Mouse (Mus musculus) CD4-positive naive resting alpha-beta T cell, adult 57 days (primary cell): ENCODE results near the gene Wdr70. TPM values are rescaled to one million over a fixed set of nuclear protein-coding genes. Genes with fewer than 3 reads are reported as not detected.

Experiments
- total RNA-seq: library from RNA; stranded (reverse); gene quantifications from one replicate; pipeline ENCODE4 v1.2.4, GENCODE M21; 2023

Gene Wdr70
- 46.8 TPM for total RNA-seq

GRCm38 (mm10) chr15:8098774-8099749 is at the start of gene Wdr70:
Wdr70 (minus strand) TSS chr15:8099209.

GRCm38 (mm10) chr15:8108966-8109743 is 10.1 kb upstream of the Wdr70 start, which contains the start of gene Nup155:
Nup155 (plus strand) TSS chr15:8109273.

Other genes starting within 250 kb of the Wdr70 start
- 34.7 TPM for gene Nup155, start 10.1 kb upstream of the Wdr70 start, total RNA-seq
- 25.9 TPM for gene Cplane1, start 69.9 kb upstream of the Wdr70 start, total RNA-seq